Comparison of ENCODE assay signal across 22 mouse cellular contexts in the genomic region with DNA sequence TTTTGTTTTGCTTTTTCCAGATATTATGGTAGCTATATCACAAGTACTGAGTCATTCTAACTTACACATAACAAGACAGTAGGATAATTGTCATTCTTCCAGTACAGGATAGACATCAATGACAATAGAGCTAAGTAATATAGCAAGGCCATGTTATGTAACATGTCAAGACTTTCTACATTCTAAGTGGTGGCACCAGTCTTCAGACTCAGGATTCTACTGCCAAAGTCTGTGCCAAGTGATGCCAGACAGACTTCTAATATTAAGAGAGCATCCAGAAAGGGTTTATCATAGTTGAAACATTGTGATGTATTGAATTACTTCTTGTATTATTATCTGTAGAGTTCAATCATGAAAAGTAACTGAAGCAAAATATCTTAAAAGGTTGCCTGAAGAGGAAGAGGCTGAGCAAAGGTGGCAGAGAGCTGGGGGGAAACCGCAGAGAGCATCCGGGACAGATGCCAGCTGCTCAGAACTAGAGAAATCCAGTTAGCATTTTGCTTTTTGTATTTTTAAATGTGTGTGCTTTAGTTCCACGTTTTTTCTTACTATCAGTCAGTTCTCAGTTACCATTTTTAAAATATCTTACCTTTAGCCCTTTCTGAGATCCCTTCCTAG. TPM values are rescaled to one million over a fixed set of nuclear protein-coding genes. Genes with fewer than 3 reads are reported as not detected.
DNase-seq lines count a peak whose midpoint lies in the region; ATAC-seq and TF ChIP-seq lines count a peak whose summit lies in the region.
"Had no signal": no experiment of that assay in that cellular context is flagged by ENCODE, and none has a peak within 500 bp of the region (broad histone marks: within the 10 kb centered on the region; RNA-seq: fewer than 3 reads in every experiment).

No protein-coding gene starts in this region.

- peak; percentile 34 to 37 for DNase-seq in spleen, adult 18-20 months
- DNase-seq in spleen, postnatal 14 days (ENCODE audit: low spot score in 2 of 2) = no peak
- DNase-seq in natural killer cell, adult 2 months (ENCODE audit: low spot score in 2 of 2) = peak; percentile 25 to 42
- DNase-seq in thymus, postnatal 36 days = peak; percentile 74 to 84
- no peak for DNase-seq in frontal cortex, postnatal 10 days (ENCODE audit: low spot score in 2 of 2)
- DNase-seq in cerebellum, adult 2 months = no peak
- DNase-seq in yolk sac, embryonic 10.5 days (ENCODE audit: low spot score) = no peak
- DNase-seq: adrenal gland, postnatal 25 days; cerebellum, adult 9-11 months; kidney, adult 8-10 months; liver; lung, adult 2 months had no signal

- no peaks in the 10 kb centered on the region for H3K27me3 ChIP-seq in cerebellum, adult 2 months (ENCODE audit: control insufficient read depth, insufficient read depth, low read length)
- H3K27me3 ChIP-seq: CH12.LX; embryonic facial prominence, embryonic 12.5 days; heart, embryonic 15.5 days; hindbrain, embryonic 15.5 days had no signal

- peak; percentile 96 for ATAC-seq in common myeloid progenitor, adult 5-6 weeks (replicated peaks; ENCODE audit: low read depth, poor library complexity, severe bottlenecking)

- H3K4me1 ChIP-seq in cerebellum, adult 2 months (ENCODE audit: control insufficient read depth, insufficient read depth, low read length) = no peaks in the 10 kb centered on the region
- H3K4me1 ChIP-seq: embryonic facial prominence, embryonic 12.5 days; heart, embryonic 15.5 days; hindbrain, embryonic 15.5 days had no signal

- no peak for TF ChIP-seq POLR2A in cerebellum, adult 2 months (IDR thresholded peaks at IDR 0.05; ENCODE audit: borderline replicate concordance, insufficient read depth, low read length)

- H3K27ac ChIP-seq in cerebellum, adult 2 months (ENCODE audit: insufficient read depth, low read length) = no peak overlapping the region
- H3K27ac ChIP-seq: embryonic facial prominence, embryonic 12.5 days; heart, embryonic 15.5 days; hindbrain, embryonic 15.5 days had no signal

- no peak for TF ChIP-seq CTCF in cerebellum, adult 2 months (IDR thresholded peaks at IDR 0.05; ENCODE audit: borderline replicate concordance, insufficient read depth, low read depth, low read length)

- 37% methylated on average over 3 of the region's 3 CpGs for WGBS in cerebellum, adult 2 months

- no peak overlapping the region for H3K4me3 ChIP-seq in cerebellum, adult 2 months (replicated peaks; ENCODE audit: insufficient read depth, low read depth, low read length)
- H3K4me3 ChIP-seq: embryonic facial prominence, embryonic 12.5 days; heart, embryonic 15.5 days; hindbrain, embryonic 15.5 days had no signal

RNA-seq across cellular contexts. Expression of gene Gm29133, which starts 34.2 kb away (rescaled TPM):
- total RNA-seq in common myeloid progenitor, adult 5-6 weeks (2017) = not detected in 2 replicates
- not detected in 2 replicates for polyA plus RNA-seq in cerebellum, adult 2 months (2012; rRNA removed)
- total RNA-seq: adrenal gland, postnatal 25 days; CH12.LX; layer of hippocampus, postnatal 25 days; left cerebral cortex, postnatal 25 days had no signal
- polyA plus RNA-seq: embryonic facial prominence, embryonic 12.5 days; gonadal fat pad, adult 2 months; heart, embryonic 15.5 days; hindbrain, embryonic 15.5 days; large intestine, adult 2 months; lung, adult 2 months; stomach, embryonic 14.5 days had no signal

Comparison
In these comparisons a context has a peak if more than half of its experiments do, and no peak if none do; other contexts are left out.
1. DNase-seq: peak in spleen, adult 18-20 months (2 of 2), natural killer cell, adult 2 months (2 of 2) and thymus, postnatal 36 days (2 of 2); none in spleen, postnatal 14 days (0 of 2), frontal cortex, postnatal 10 days (0 of 2), cerebellum, adult 2 months (0 of 2) and yolk sac, embryonic 10.5 days (single experiment).